In genomic region chr19:59041086-59041485, GRCm38 (mm10) we compare ENCODE assay signal across 28 mouse cellular contexts. TPM values are rescaled to one million over a fixed set of nuclear protein-coding genes. Genes with fewer than 3 reads are reported as not detected.
"Had no signal": no experiment of that assay in that cellular context is flagged by ENCODE, and none has a peak within 500 bp of the region (broad histone marks: within the 10 kb centered on the region; RNA-seq: fewer than 3 reads in every experiment).

No protein-coding gene starts in this region.

- H3K9ac ChIP-seq: embryonic facial prominence, embryonic 12.5 days; embryonic facial prominence, embryonic 13.5 days; embryonic facial prominence, embryonic 15.5 days; forebrain, embryonic 12.5 days; forebrain, embryonic 13.5 days; forebrain, embryonic 15.5 days; forebrain, postnatal 0 days had no signal

- H3K27ac ChIP-seq: embryonic facial prominence, embryonic 10.5 days; embryonic facial prominence, embryonic 12.5 days; embryonic facial prominence, embryonic 13.5 days; embryonic facial prominence, embryonic 15.5 days; forebrain, embryonic 10.5 days; forebrain, embryonic 12.5 days; forebrain, embryonic 13.5 days; gastrocnemius, adult 2 months; heart, adult 2 months had no signal

- H3K4me3 ChIP-seq: embryonic facial prominence, embryonic 10.5 days; embryonic facial prominence, embryonic 12.5 days; embryonic facial prominence, embryonic 13.5 days; embryonic facial prominence, embryonic 15.5 days; erythroblast, embryonic 14.5 days; forebrain, embryonic 10.5 days; forebrain, embryonic 12.5 days; forebrain, embryonic 13.5 days; forebrain, embryonic 15.5 days; gastrocnemius, adult 2 months; heart, adult 2 months had no signal

- H3K4me2 ChIP-seq: embryonic facial prominence, embryonic 12.5 days; embryonic facial prominence, embryonic 13.5 days; embryonic facial prominence, embryonic 15.5 days; forebrain, embryonic 12.5 days; forebrain, embryonic 13.5 days; forebrain, embryonic 15.5 days had no signal

- H3K9me3 ChIP-seq: embryonic facial prominence, embryonic 10.5 days; embryonic facial prominence, embryonic 12.5 days; embryonic facial prominence, embryonic 13.5 days; embryonic facial prominence, embryonic 15.5 days; forebrain, embryonic 10.5 days; forebrain, embryonic 12.5 days; forebrain, embryonic 13.5 days; forebrain, embryonic 15.5 days had no signal

- ATAC-seq: forebrain, embryonic 13.5 days; forebrain, embryonic 14.5 days; forebrain, embryonic 15.5 days; forebrain, embryonic 16.5 days; forebrain, postnatal 0 days had no signal

- H3K36me3 ChIP-seq: embryonic facial prominence, embryonic 10.5 days; embryonic facial prominence, embryonic 12.5 days; embryonic facial prominence, embryonic 13.5 days; embryonic facial prominence, embryonic 15.5 days; forebrain, embryonic 10.5 days had no signal

- H3K27me3 ChIP-seq: embryonic facial prominence, embryonic 12.5 days; embryonic facial prominence, embryonic 13.5 days; embryonic facial prominence, embryonic 15.5 days; forebrain, embryonic 15.5 days had no signal

- H3K4me1 ChIP-seq: embryonic facial prominence, embryonic 12.5 days; embryonic facial prominence, embryonic 13.5 days; embryonic facial prominence, embryonic 15.5 days had no signal

- DNase-seq: cerebellum, adult 2 months; cerebellum, adult 8-10 months; cerebellum, adult 9-10 months; cerebellum, adult 9-11 months; cerebellum, postnatal 10 days; cerebellum, postnatal 14 days; cerebellum, postnatal 25 days; cerebellum, postnatal 36 days; embryo, embryonic 11 days; forebrain, postnatal 0 days; gastrocnemius, adult 2 months; gastrocnemius, postnatal 10 days; gastrocnemius, postnatal 14 days; gastrocnemius, postnatal 25 days; gastrocnemius, postnatal 36 days; heart, adult 18-20 months; heart, adult 2 months had no signal

RNA-seq across cellular contexts. Expression of gene Shtn1, which starts 34.8 kb away (rescaled TPM):
- polyA plus RNA-seq: erythroblast, embryonic 14.5 days had no signal
